Mouse (Mus musculus): Measurements from ENCODE around the gene Cbx8.

- TF ChIP-seq CTCF (IDR thresholded peaks at IDR 0.05; ENCODE audit: low read depth, low read length), result no peak
- TF ChIP-seq GATA1 (IDR thresholded peaks at IDR 0.05; ENCODE audit: borderline replicate concordance, low read length), result no peak
- no peak for TF ChIP-seq TAL1 (conservative IDR thresholded peaks at IDR 0.05; ENCODE audit: low read depth, low read length)
- TF ChIP-seq POLR2AphosphoS5 (IDR thresholded peaks at IDR 0.05; ENCODE audit: insufficient replicate concordance, low read depth, low read length), result no peak
- TF ChIP-seq GATA2 (IDR thresholded peaks at IDR 0.05; ENCODE audit: borderline replicate concordance, low read depth, low read length), result no peak
Measured at GRCm38 (mm10) chr11:119053257-119053670, 12.5 kb upstream of the Cbx8 start.

All from G1E (cell line).